Mouse (Mus musculus): ENCODE results near the gene 2310061N02Rik. TPM values are rescaled to one million over a fixed set of nuclear protein-coding genes. Genes with fewer than 3 reads are reported as not detected.
"Not testable (repeated sequence)": the region's sequence is repeated elsewhere in the genome, so short reads cannot be mapped to it uniquely, and the experiment has no call there.

The 2310061N02Rik gene
- not detected in 2 replicates for polyA plus RNA-seq (2012; rRNA removed)

GRCm38 (mm10) chr16:88707496-88708012 is at the start of gene 2310061N02Rik:
2310061N02Rik (minus strand) TSS chr16:88707962.
- no peaks in the 10 kb centered on the region for H3K36me3 ChIP-seq (ENCODE audit: control insufficient read depth, insufficient read depth, low read length)
- WGBS = 84% methylated on average over 10 of the region's 10 CpGs
- H3K4me3 ChIP-seq (ENCODE audit: low read depth, low read length) = no peak within 1 kb of the TSS
- H3K27me3 ChIP-seq (ENCODE audit: control insufficient read depth, insufficient read depth, low read length) = no peaks in the 10 kb centered on the region
- TF ChIP-seq CTCF (IDR thresholded peaks at IDR 0.05; ENCODE audit: extremely low read depth, insufficient read length, insufficient replicate concordance, low read depth, low read length) = no peak
- no peak for TF ChIP-seq POLR2A (IDR thresholded peaks at IDR 0.05; ENCODE audit: low read depth, low read length)
- H3K27ac ChIP-seq (ENCODE audit: insufficient read depth, low read depth, low read length) = no peak within 1 kb of the TSS
- peaks cover 7% of the 10 kb centered on the region; the same call in 1 of the 2 replicates for H3K4me1 ChIP-seq (ENCODE audit: control insufficient read depth, insufficient read depth, insufficient read length, low read length)

GRCm38 (mm10) chr16:88751535-88751934 is 43.8 kb upstream of the 2310061N02Rik start, which contains the start of gene Krtap13:
Krtap13 (minus strand) TSS chr16:88751635.
- WGBS = 67% methylated on average over 3 of the region's 3 CpGs
- H3K27me3 ChIP-seq (ENCODE audit: control insufficient read depth, insufficient read depth, low read length); H3K27ac ChIP-seq (ENCODE audit: insufficient read depth, low read depth, low read length); H3K36me3 ChIP-seq (ENCODE audit: control insufficient read depth, insufficient read depth, low read length); H3K4me1 ChIP-seq (ENCODE audit: control insufficient read depth, insufficient read depth, insufficient read length, low read length); H3K4me3 ChIP-seq (ENCODE audit: low read depth, low read length): not testable (repeated sequence)

- WGBS = 64% methylated on average over 4 of the region's 4 CpGs
- Histone ChIP-seq H3K27me3 (ENCODE audit: control insufficient read depth, insufficient read depth, low read length) (no peaks in the 10 kb centered on the region), H3K4me3 (ENCODE audit: low read depth, low read length) (no peak overlapping the region), H3K36me3 (ENCODE audit: control insufficient read depth, insufficient read depth, low read length) (no peaks in the 10 kb centered on the region), H3K27ac (ENCODE audit: insufficient read depth, low read depth, low read length) (no peak overlapping the region), H3K4me1 (ENCODE audit: control insufficient read depth, insufficient read depth, insufficient read length, low read length) (no peaks in the 10 kb centered on the region)
- TF ChIP-seq CTCF (IDR thresholded peaks at IDR 0.05; ENCODE audit: extremely low read depth, insufficient read length, insufficient replicate concordance, low read depth, low read length) (no peak), POLR2A (IDR thresholded peaks at IDR 0.05; ENCODE audit: low read depth, low read length) (no peak)
Observed at GRCm38 (mm10) chr16:88747943-88748342, 40.2 kb upstream of the 2310061N02Rik start.

- TF ChIP-seq POLR2A (IDR thresholded peaks at IDR 0.05; ENCODE audit: low read depth, low read length) (no peak), CTCF (IDR thresholded peaks at IDR 0.05; ENCODE audit: extremely low read depth, insufficient read length, insufficient replicate concordance, low read depth, low read length) (no peak)
- H3K36me3 ChIP-seq (ENCODE audit: control insufficient read depth, insufficient read depth, low read length) = no peaks in the 10 kb centered on the region
- H3K27ac ChIP-seq (ENCODE audit: insufficient read depth, low read depth, low read length) = no peak overlapping the region
- H3K4me1 ChIP-seq (ENCODE audit: control insufficient read depth, insufficient read depth, insufficient read length, low read length) = no peaks in the 10 kb centered on the region
- H3K27me3 ChIP-seq (ENCODE audit: control insufficient read depth, insufficient read depth, low read length) = no peaks in the 10 kb centered on the region
- 73% methylated on average over 4 of the region's 4 CpGs for WGBS
- H3K4me3 ChIP-seq (ENCODE audit: low read depth, low read length) = no peak overlapping the region
Observed at GRCm38 (mm10) chr16:88744750-88745340, 37.1 kb upstream of the 2310061N02Rik start.

GRCm38 (mm10) chr16:88735391-88735790 is 27.6 kb upstream of the 2310061N02Rik start:
- Histone ChIP-seq H3K36me3 (ENCODE audit: control insufficient read depth, insufficient read depth, low read length) (no peaks in the 10 kb centered on the region), H3K4me1 (ENCODE audit: control insufficient read depth, insufficient read depth, insufficient read length, low read length) (no peaks in the 10 kb centered on the region), H3K27ac (ENCODE audit: insufficient read depth, low read depth, low read length) (no peak overlapping the region), H3K27me3 (ENCODE audit: control insufficient read depth, insufficient read depth, low read length) (no peaks in the 10 kb centered on the region), H3K4me3 (ENCODE audit: low read depth, low read length) (no peak overlapping the region)
- 27% methylated on average over 2 of the region's 2 CpGs for WGBS
- no peak for TF ChIP-seq CTCF (IDR thresholded peaks at IDR 0.05; ENCODE audit: extremely low read depth, insufficient read length, insufficient replicate concordance, low read depth, low read length)
- no peak for TF ChIP-seq POLR2A (IDR thresholded peaks at IDR 0.05; ENCODE audit: low read depth, low read length)

- H3K4me1 ChIP-seq (ENCODE audit: control insufficient read depth, insufficient read depth, insufficient read length, low read length) = no peaks in the 10 kb centered on the region
- H3K27me3 ChIP-seq (ENCODE audit: control insufficient read depth, insufficient read depth, low read length) = no peaks in the 10 kb centered on the region
- WGBS = 80% methylated on average over 4 of the region's 4 CpGs
- H3K36me3 ChIP-seq (ENCODE audit: control insufficient read depth, insufficient read depth, low read length) = no peaks in the 10 kb centered on the region
- no peak within 1 kb of the TSS for H3K4me3 ChIP-seq (ENCODE audit: low read depth, low read length)
- H3K27ac ChIP-seq (ENCODE audit: insufficient read depth, low read depth, low read length) = no peak within 1 kb of the TSS
- no peak for TF ChIP-seq POLR2A (IDR thresholded peaks at IDR 0.05; ENCODE audit: low read depth, low read length)
- no peak for TF ChIP-seq CTCF (IDR thresholded peaks at IDR 0.05; ENCODE audit: extremely low read depth, insufficient read length, insufficient replicate concordance, low read depth, low read length)
Observed at GRCm38 (mm10) chr16:88728812-88729275, 21.1 kb upstream of the 2310061N02Rik start, which contains the start of gene Krtap13-1. Krtap13-1 (plus strand) TSS chr16:88728862.

GRCm38 (mm10) chr16:88720031-88720430 is 12.3 kb upstream of the 2310061N02Rik start:
- H3K36me3 ChIP-seq (ENCODE audit: control insufficient read depth, insufficient read depth, low read length) = no peaks in the 10 kb centered on the region
- H3K4me3 ChIP-seq (ENCODE audit: low read depth, low read length) = no peak overlapping the region
- H3K27ac ChIP-seq (ENCODE audit: insufficient read depth, low read depth, low read length) = no peak overlapping the region
- no peaks in the 10 kb centered on the region for H3K27me3 ChIP-seq (ENCODE audit: control insufficient read depth, insufficient read depth, low read length)
- H3K4me1 ChIP-seq (ENCODE audit: control insufficient read depth, insufficient read depth, insufficient read length, low read length) = no peaks in the 10 kb centered on the region
- 36% methylated on average over 1 of the region's 1 CpGs for WGBS
- no peak for TF ChIP-seq CTCF (IDR thresholded peaks at IDR 0.05; ENCODE audit: extremely low read depth, insufficient read length, insufficient replicate concordance, low read depth, low read length)
- no peak for TF ChIP-seq POLR2A (IDR thresholded peaks at IDR 0.05; ENCODE audit: low read depth, low read length)
